Mouse (Mus musculus): ENCODE data around the gene 1700010I14Rik. TPM values are rescaled to one million over a fixed set of nuclear protein-coding genes. Genes with fewer than 3 reads are reported as not detected.

1700010I14Rik gene
- polyA plus RNA-seq, 1 experiment from 2014 or later = 2.7 TPM

GRCm38 (mm10) chr17:9032362-9033044 is 44.4 kb downstream of the 1700010I14Rik start:
- Histone ChIP-seq H3K4me3 (ENCODE audit: low read depth, low read length) (no peak overlapping the region), H3K4me1 (ENCODE audit: insufficient read depth, low read depth, low read length) (no peaks in the 10 kb centered on the region; the same call in 1 of the 2 replicates), H3K27me3 (replicated peaks; ENCODE audit: insufficient read depth, low read length) (no peaks in the 10 kb centered on the region), H3K9ac (replicated peaks; ENCODE audit: low read depth) (no peak overlapping the region), H3K9me3 (ENCODE audit: low read length) (no peaks in the 10 kb centered on the region), H3K4me2 (replicated peaks; ENCODE audit: low read depth, low read length) (no peak overlapping the region), H3K36me3 (ENCODE audit: insufficient read depth, low read length) (no peaks in the 10 kb centered on the region), H3K27ac (ENCODE audit: low read length) (no peak overlapping the region)
- DNase-seq (ENCODE audit: low spot score) = no peak
- WGBS = 72% methylated on average over 6 of the region's 6 CpGs
- TF ChIP-seq CTCF (IDR thresholded peaks at IDR 0.05) (no peak), EP300 (IDR thresholded peaks at IDR 0.05) (no peak)
- no peak for ATAC-seq

DNA sequence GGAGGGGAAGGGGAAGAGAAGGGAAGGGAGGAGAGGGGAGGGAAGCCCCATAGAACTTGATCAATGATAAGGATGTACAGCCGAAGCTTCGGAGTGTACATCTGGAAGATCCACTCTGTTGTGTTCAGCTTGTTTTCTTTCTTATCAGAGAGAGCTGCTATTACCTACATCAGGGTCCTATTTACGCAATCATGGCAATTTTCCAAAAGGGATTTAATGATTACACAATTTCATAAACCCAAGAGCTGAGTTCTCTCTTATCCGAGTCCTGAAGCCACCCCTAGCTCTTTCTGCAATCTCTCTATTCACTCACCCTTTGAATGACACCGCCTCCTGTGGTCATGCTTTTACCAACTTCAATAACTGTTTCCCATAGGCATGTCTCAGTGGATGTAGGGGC is 45.4 kb downstream of the 1700010I14Rik start:
- H3K36me3 ChIP-seq (ENCODE audit: insufficient read depth, low read length) = no peaks in the 10 kb centered on the region
- no peak overlapping the region for H3K4me3 ChIP-seq (ENCODE audit: low read depth, low read length)
- no peaks in the 10 kb centered on the region for H3K9me3 ChIP-seq (ENCODE audit: low read length)
- WGBS = 64% methylated on average over 5 of the region's 5 CpGs
- ATAC-seq (no peak), DNase-seq (ENCODE audit: low spot score) (no peak)
- no peak overlapping the region for H3K4me2 ChIP-seq (replicated peaks; ENCODE audit: low read depth, low read length)
- no peak overlapping the region for H3K9ac ChIP-seq (replicated peaks; ENCODE audit: low read depth)
- no peak for TF ChIP-seq EP300 (IDR thresholded peaks at IDR 0.05)
- TF ChIP-seq CTCF (IDR thresholded peaks at IDR 0.05) = no peak
- H3K27ac ChIP-seq (ENCODE audit: low read length) = no peak overlapping the region
- no peaks in the 10 kb centered on the region for H3K27me3 ChIP-seq (replicated peaks; ENCODE audit: insufficient read depth, low read length)
- no peaks in the 10 kb centered on the region; the same call in 1 of the 2 replicates for H3K4me1 ChIP-seq (ENCODE audit: insufficient read depth, low read depth, low read length)

GRCm38 (mm10) chr17:9035561-9036348 is 47.6 kb downstream of the 1700010I14Rik start:
- TF ChIP-seq EP300 (IDR thresholded peaks at IDR 0.05) (no peak), CTCF (IDR thresholded peaks at IDR 0.05) (no peak)
- no peaks in the 10 kb centered on the region; the same call in 1 of the 2 replicates for H3K4me1 ChIP-seq (ENCODE audit: insufficient read depth, low read depth, low read length)
- H3K9me3 ChIP-seq (ENCODE audit: low read length) = no peaks in the 10 kb centered on the region
- WGBS = 61% methylated on average over 8 of the region's 8 CpGs
- no peaks in the 10 kb centered on the region for H3K36me3 ChIP-seq (ENCODE audit: insufficient read depth, low read length)
- no peak overlapping the region for H3K4me3 ChIP-seq (ENCODE audit: low read depth, low read length)
- ATAC-seq (no peak), DNase-seq (ENCODE audit: low spot score) (no peak)
- no peaks in the 10 kb centered on the region for H3K27me3 ChIP-seq (replicated peaks; ENCODE audit: insufficient read depth, low read length)
- H3K4me2 ChIP-seq (replicated peaks; ENCODE audit: low read depth, low read length) = no peak overlapping the region
- H3K9ac ChIP-seq (replicated peaks; ENCODE audit: low read depth) = no peak overlapping the region
- H3K27ac ChIP-seq (ENCODE audit: low read length) = no peak overlapping the region

- DNase-seq (ENCODE audit: low spot score) = peak; percentile 21
- H3K27me3 ChIP-seq (replicated peaks; ENCODE audit: insufficient read depth, low read length) = no peaks in the 10 kb centered on the region
- no peak overlapping the region for H3K9ac ChIP-seq (replicated peaks; ENCODE audit: low read depth)
- H3K4me2 ChIP-seq (replicated peaks; ENCODE audit: low read depth, low read length) = no peak overlapping the region
- TF ChIP-seq CTCF (IDR thresholded peaks at IDR 0.05) = peak; percentile 69
- no peak for TF ChIP-seq EP300 (IDR thresholded peaks at IDR 0.05)
- no peak overlapping the region for H3K4me3 ChIP-seq (ENCODE audit: low read depth, low read length)
- H3K9me3 ChIP-seq (ENCODE audit: low read length) = no peaks in the 10 kb centered on the region
- H3K4me1 ChIP-seq (ENCODE audit: insufficient read depth, low read depth, low read length) = no peaks in the 10 kb centered on the region
- no peak overlapping the region for H3K27ac ChIP-seq (ENCODE audit: low read length)
- no peaks in the 10 kb centered on the region for H3K36me3 ChIP-seq (ENCODE audit: insufficient read depth, low read length)
- ATAC-seq = no peak
- 41% methylated on average over 2 of the region's 2 CpGs for WGBS
These were observed 54.6 kb downstream of the 1700010I14Rik start for GRCm38 (mm10) chr17:9042723-9043122.

- Histone ChIP-seq H3K9me3 (ENCODE audit: low read length) (no peaks in the 10 kb centered on the region), H3K9ac (replicated peaks; ENCODE audit: low read depth) (no peak overlapping the region), H3K27me3 (replicated peaks; ENCODE audit: insufficient read depth, low read length) (no peaks in the 10 kb centered on the region), H3K27ac (ENCODE audit: low read length) (no peak overlapping the region), H3K4me3 (ENCODE audit: low read depth, low read length) (no peak overlapping the region), H3K36me3 (ENCODE audit: insufficient read depth, low read length) (no peaks in the 10 kb centered on the region), H3K4me1 (ENCODE audit: insufficient read depth, low read depth, low read length) (no peaks in the 10 kb centered on the region), H3K4me2 (replicated peaks; ENCODE audit: low read depth, low read length) (no peak overlapping the region)
- DNase-seq (ENCODE audit: low spot score) (no peak), ATAC-seq (no peak)
- TF ChIP-seq EP300 (IDR thresholded peaks at IDR 0.05) = no peak
- TF ChIP-seq CTCF (IDR thresholded peaks at IDR 0.05) = no peak
- 80% methylated on average over 13 of the region's 13 CpGs for WGBS
These were observed 64.4 kb downstream of the 1700010I14Rik start for GRCm38 (mm10) chr17:9052441-9052980.

DNA sequence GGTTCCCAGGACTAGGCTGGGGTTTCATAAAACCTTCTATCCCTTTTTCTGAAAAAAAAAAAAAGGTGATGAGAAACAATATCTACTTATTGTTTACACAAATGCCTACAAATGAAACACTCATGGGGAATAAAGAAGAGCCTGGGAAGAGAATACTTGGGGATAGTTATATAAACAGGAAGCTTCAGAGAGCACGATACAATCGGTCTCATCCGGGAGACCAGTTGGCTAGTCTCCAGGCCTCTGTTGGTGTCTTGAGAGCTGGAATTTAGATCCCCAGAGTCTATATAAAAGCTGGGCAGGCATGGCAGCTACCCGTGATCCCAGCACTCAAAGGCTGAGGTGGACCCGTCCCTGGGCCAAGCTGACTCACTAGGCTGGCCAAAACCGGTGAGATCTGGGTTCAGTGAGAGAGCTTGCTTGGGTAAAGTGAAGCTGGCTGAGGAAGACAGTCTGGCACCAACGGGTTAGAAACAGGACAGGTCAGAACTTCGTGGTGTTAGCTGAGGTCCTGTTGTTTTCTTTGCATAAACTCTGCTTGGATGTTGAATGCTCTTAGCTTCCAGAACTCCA is 71.3 kb downstream of the 1700010I14Rik start:
- H3K4me3 ChIP-seq (ENCODE audit: low read depth, low read length) = no peak overlapping the region
- no peak overlapping the region for H3K4me2 ChIP-seq (replicated peaks; ENCODE audit: low read depth, low read length)
- H3K36me3 ChIP-seq (ENCODE audit: insufficient read depth, low read length) = no peaks in the 10 kb centered on the region
- H3K4me1 ChIP-seq (ENCODE audit: insufficient read depth, low read depth, low read length) = no peaks in the 10 kb centered on the region
- DNase-seq (ENCODE audit: low spot score) (peak; percentile 60), ATAC-seq (peak; percentile 35; the same call in 1 of the 2 replicates)
- no peak for TF ChIP-seq CTCF (IDR thresholded peaks at IDR 0.05)
- peak; percentile 60 for TF ChIP-seq EP300 (IDR thresholded peaks at IDR 0.05)
- no peaks in the 10 kb centered on the region for H3K9me3 ChIP-seq (ENCODE audit: low read length)
- no peak overlapping the region for H3K9ac ChIP-seq (replicated peaks; ENCODE audit: low read depth)
- 42% methylated on average over 8 of the region's 8 CpGs for WGBS
- H3K27me3 ChIP-seq (replicated peaks; ENCODE audit: insufficient read depth, low read length) = no peaks in the 10 kb centered on the region
- H3K27ac ChIP-seq (ENCODE audit: low read length) = no peak overlapping the region

Measured in lung, postnatal 0 days (tissue).